Mouse (Mus musculus): ENCODE data around the gene Spag8. TPM values are rescaled to one million over a fixed set of nuclear protein-coding genes. Genes with fewer than 3 reads are reported as not detected.

The Spag8 gene
- polyA plus RNA-seq, 1 experiment: 0.57 TPM

DNA sequence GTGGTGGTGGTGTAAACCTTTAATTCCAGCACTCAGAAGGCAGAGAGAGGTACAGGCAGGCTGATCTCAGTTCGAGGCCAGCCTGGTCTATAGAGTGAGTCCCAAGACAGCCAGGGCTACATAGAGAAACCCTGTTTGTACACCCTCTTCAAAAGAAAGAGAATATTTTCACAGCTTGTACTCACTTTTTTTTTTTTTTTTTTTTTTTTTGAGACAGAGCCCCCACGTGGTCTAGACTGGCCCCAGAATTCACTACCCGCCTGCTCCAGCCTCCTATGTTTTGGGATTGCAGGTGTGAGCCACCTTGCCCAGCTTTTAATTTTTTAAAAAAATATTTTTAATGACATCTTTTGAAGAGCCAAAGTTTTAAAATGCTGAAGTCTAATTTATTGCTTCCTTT lies 49.3 kb downstream of the Spag8 start:
- DNase-seq (ENCODE audit: low read depth in 1 of 2, low spot score in 2 of 2): no peak
- TF ChIP-seq POLR2A (IDR thresholded peaks at IDR 0.05; ENCODE audit: low read depth, low read length): no peak
- TF ChIP-seq CTCF (IDR thresholded peaks at IDR 0.05; ENCODE audit: extremely low read depth, insufficient read depth, insufficient read length, insufficient replicate concordance): no peak
- no peaks in the 10 kb centered on the region for H3K4me1 ChIP-seq (ENCODE audit: control insufficient read depth, insufficient read depth, insufficient read length)
- no peaks in the 10 kb centered on the region for H3K27me3 ChIP-seq (ENCODE audit: control insufficient read depth, insufficient read depth, low read length)
- no peaks in the 10 kb centered on the region for H3K36me3 ChIP-seq (ENCODE audit: control insufficient read depth, insufficient read depth, low read length)
- H3K27ac ChIP-seq (ENCODE audit: insufficient read depth, low read length): no peak overlapping the region
- H3K4me3 ChIP-seq (ENCODE audit: extremely low read depth, insufficient read depth, insufficient read length): no peak overlapping the region
- 64% methylated on average over 3 of the region's 3 CpGs for WGBS

Other genes with a start within 250 kb of the Spag8 start
- not detected in 2 replicates for gene Fam166b, start 224.5 kb downstream of the Spag8 start, polyA plus RNA-seq (2012; rRNA removed)
- gene Tesk1, start 211.7 kb downstream of the Spag8 start, polyA plus RNA-seq (2012; rRNA removed): 49.6 and 64.5 TPM in 2 replicates
- 109 and 140 TPM in 2 replicates for gene Cd72, start 199.0 kb downstream of the Spag8 start, polyA plus RNA-seq (2012; rRNA removed)
- gene Sit1, start 169.9 kb downstream of the Spag8 start, polyA plus RNA-seq (2012; rRNA removed): 15.3 and 17.1 TPM in 2 replicates
- 85.4 and 191 TPM in 2 replicates for gene Ccdc107, start 160.7 kb downstream of the Spag8 start, polyA plus RNA-seq (2012; rRNA removed)
- gene Arhgef39, start 153.9 kb downstream of the Spag8 start, polyA plus RNA-seq (2012; rRNA removed): 12.7 and 16.8 TPM in 2 replicates
- gene Car9, start 146.6 kb downstream of the Spag8 start, polyA plus RNA-seq (2012; rRNA removed): 2.0 TPM in 2 replicates
- 11.8 and 13.8 TPM in 2 replicates for gene Tpm2, start 129.8 kb downstream of the Spag8 start, polyA plus RNA-seq (2012; rRNA removed)
- gene Creb3, start 91.3 kb downstream of the Spag8 start, polyA plus RNA-seq (2012; rRNA removed): 48.8 and 54.0 TPM in 2 replicates
- 163 and 208 TPM in 2 replicates for gene Tln1, start 90.9 kb downstream of the Spag8 start, polyA plus RNA-seq (2012; rRNA removed)
- gene Rgp1, start 74.9 kb downstream of the Spag8 start, polyA plus RNA-seq (2012; rRNA removed): 42.4 and 44.3 TPM in 2 replicates
- gene Gba2, start 74.7 kb downstream of the Spag8 start, polyA plus RNA-seq (2012; rRNA removed): 28.8 and 34.2 TPM in 2 replicates
- 0.23 and 0.26 TPM in 2 replicates for gene Msmp, start 69.1 kb downstream of the Spag8 start, polyA plus RNA-seq (2012; rRNA removed)
- 10.2 and 13.6 TPM in 2 replicates for gene Npr2, start 21.7 kb downstream of the Spag8 start, polyA plus RNA-seq (2012; rRNA removed)
- 23.2 and 26.6 TPM in 2 replicates for gene Hint2, start 2.9 kb upstream of the Spag8 start, polyA plus RNA-seq (2012; rRNA removed)
- gene Tmem8b, start 15.4 kb upstream of the Spag8 start, polyA plus RNA-seq (2012; rRNA removed): 3.8 and 4.5 TPM in 2 replicates
- not detected in 2 replicates for gene Fam221b, start 15.6 kb upstream of the Spag8 start, polyA plus RNA-seq (2012; rRNA removed)
- gene Olfr70, start 47.2 kb upstream of the Spag8 start, polyA plus RNA-seq (2012; rRNA removed): not detected in 2 replicates
- gene Olfr71, start 56.7 kb upstream of the Spag8 start, polyA plus RNA-seq (2012; rRNA removed): not detected in 2 replicates
- gene Hrct1, start 73.6 kb upstream of the Spag8 start, polyA plus RNA-seq (2012; rRNA removed): 0.69 and 0.79 TPM in 2 replicates
- gene Spaar, start 76.4 kb upstream of the Spag8 start, polyA plus RNA-seq (2012; rRNA removed): 0.12 and 0.15 TPM in 2 replicates
- not detected in 2 replicates for gene Olfr159, start 117.4 kb upstream of the Spag8 start, polyA plus RNA-seq (2012; rRNA removed)
- not detected in 2 replicates for gene Olfr156, start 170.3 kb upstream of the Spag8 start, polyA plus RNA-seq (2012; rRNA removed)
- not detected in 2 replicates for gene Olfr157, start 186.6 kb upstream of the Spag8 start, polyA plus RNA-seq (2012; rRNA removed)
- gene Olfr155, start 198.0 kb upstream of the Spag8 start, polyA plus RNA-seq (2012; rRNA removed): not detected in 2 replicates
- 5.2 and 7.2 TPM in 2 replicates for gene Reck, start 221.9 kb upstream of the Spag8 start, polyA plus RNA-seq (2012; rRNA removed)

Data from spleen, adult 2 months (tissue).